Mouse (Mus musculus): Measurements from ENCODE around the gene Gm32802.
"Not testable (repeated sequence)": the region's sequence is repeated elsewhere in the genome, so short reads cannot be mapped to it uniquely, and the experiment has no call there.

Gm32802 gene

DNA sequence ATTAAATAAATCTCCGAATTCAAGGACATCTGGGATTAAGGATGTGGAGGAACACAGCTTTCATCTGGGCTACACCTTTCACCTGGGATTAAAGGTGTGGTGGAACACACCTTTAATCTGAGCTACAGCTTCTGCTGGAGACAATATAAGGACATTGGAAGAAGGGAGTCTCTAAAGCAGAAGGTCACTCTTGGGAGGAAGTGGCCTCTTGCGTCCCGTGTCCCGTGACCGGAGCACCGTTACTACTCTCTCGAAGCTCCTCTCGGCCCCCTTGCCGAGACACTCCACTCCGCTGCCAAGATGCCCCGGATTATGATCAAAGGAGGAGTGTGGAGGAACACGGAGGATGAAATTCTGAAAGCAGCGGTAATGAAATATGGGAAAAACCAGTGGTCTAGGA, at the start of gene Gm32802:
TSS of gene Gm32802 (plus strand) at position 301 of the 400 bp plus-strand sequence.
- CTCF ChIA-PET, POLR2A ChIA-PET: not testable (repeated sequence)

DNA sequence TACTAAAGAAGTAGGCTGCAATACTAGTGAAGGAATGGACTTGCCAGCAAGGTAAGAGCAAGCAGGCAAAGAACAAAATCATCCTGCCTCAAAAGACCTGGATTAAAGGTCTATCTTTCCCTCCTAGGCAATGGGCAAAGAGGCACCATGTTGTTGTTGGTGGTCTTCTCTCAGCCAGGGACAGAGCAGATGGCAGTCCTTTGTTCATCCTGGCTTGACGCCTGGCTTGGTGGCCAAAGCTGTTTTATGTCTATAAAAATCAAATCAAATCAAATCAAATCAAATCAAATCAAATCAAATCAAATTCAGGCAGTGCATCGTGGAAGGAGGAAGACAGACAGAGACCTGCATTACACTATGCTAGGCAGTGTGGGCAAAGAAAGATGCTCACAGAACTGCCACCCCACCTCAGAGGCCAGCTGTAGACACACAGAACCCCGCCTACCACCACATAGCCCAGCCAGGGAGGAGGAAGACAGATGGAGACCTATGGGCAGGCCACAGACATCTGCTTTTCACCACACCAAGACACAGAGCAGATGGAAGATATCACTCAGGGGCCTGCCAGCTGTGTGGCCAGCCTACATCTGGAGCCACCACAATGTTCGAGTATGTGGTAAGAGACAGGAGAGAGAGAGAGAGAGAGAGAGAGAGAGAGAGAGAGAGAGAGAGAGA, 42.6 kb upstream of the Gm32802 start:
- POLR2A ChIA-PET: interaction anchor here in 1 of 4 experiments (0.6 kb wide), 1 partner anchor 860 kb away, joined by 3 read pairs; no protein-coding TSS in a partner anchor
- CTCF ChIA-PET: not testable (repeated sequence)

DNA sequence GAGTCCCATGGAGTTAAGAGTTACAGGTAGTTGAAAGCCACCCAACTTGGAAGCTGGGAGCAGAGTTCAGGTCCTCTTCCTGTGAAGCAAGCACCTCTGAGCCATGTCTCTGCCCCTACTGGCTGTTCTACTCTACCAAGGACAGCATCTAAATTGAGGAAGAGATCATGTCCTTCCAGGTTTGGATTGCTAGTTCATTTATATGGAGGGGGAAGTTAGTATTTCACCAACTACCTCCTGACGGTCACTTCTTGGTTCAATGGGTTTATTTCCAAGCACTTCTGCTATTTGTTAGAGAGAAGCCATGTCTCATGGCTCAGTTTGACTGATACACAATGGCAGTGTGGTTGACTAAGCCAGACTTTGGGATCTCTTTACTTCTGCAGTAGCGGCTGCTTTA, 30.9 kb upstream of the Gm32802 start:
- CTCF ChIA-PET, POLR2A ChIA-PET: not testable (repeated sequence)

GRCm38 (mm10) chr10:118232607-118233006, 25.9 kb upstream of the Gm32802 start:
- POLR2A ChIA-PET, CTCF ChIA-PET: not testable (repeated sequence)

GRCm38 (mm10) chr10:118240680-118241079, 17.8 kb upstream of the Gm32802 start, which contains the start of gene Gm32717:
Gene Gm32717 (minus strand): TSS chr10:118240780.
- CTCF ChIA-PET, POLR2A ChIA-PET: not testable (repeated sequence)

DNA sequence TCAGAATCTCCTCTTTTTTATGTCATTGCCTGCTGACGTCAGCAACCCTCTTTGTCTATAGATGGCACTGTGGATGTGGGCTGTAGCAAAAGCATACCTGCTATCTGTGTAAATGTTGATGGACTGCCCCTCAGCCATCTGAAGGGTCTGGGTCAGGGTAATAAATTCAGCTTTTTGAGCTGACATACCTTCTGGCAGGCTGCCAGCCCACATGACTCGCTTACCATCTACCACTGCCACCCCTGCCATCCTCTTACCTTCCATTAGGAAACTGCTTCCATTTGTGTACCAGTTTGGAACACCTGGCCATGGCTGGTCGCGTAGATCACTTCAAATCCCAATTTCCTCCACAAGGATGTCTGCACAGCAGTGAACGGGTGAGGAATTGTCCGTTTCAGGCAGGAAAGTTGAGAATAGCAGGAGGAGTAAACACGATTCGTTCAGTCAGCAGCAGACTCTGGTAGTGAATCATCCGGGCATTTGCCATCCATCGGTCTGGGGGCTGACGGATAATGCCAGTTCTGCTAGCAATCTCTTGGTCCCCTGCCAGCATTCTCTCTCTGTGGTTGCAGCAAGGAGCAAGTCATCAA, 9.4 kb upstream of the Gm32802 start:
- CTCF ChIA-PET, POLR2A ChIA-PET: not testable (repeated sequence)

GRCm38 (mm10) chr10:118250852-118251295, 7.6 kb upstream of the Gm32802 start:
- CTCF ChIA-PET: interaction anchor here in 1 of 4 experiments (1.0 kb wide), 1 partner anchor 119 kb away, joined by 3 read pairs; no protein-coding TSS in a partner anchor
- POLR2A ChIA-PET: no interaction called here

GRCm38 (mm10) chr10:118268812-118269211, 10.3 kb downstream of the Gm32802 start:
- POLR2A ChIA-PET, CTCF ChIA-PET: not testable (repeated sequence)

GRCm38 (mm10) chr10:118271416-118271815, 12.9 kb downstream of the Gm32802 start:
- CTCF ChIA-PET, POLR2A ChIA-PET: not testable (repeated sequence)

DNA sequence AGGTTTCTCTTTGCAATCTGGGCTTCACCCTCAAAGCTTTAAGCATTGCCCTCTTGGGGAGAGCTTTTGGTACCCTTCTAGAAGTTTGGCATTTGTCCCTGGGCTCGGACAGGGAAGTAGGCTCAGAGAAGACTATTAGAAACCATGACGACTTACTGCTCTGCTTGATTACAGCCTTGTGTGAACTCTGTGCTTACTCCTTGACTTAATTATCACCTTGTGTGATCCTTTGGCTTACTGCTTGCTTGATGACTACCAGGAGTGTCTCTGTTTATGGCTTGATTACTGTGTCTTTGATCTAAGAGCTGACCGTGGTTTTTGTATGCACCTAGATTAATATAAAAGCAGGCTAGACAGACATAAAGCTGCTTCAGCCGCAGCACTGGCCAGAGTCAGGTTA, 19.6 kb downstream of the Gm32802 start:
- CTCF ChIA-PET, POLR2A ChIA-PET: not testable (repeated sequence)

GRCm38 (mm10) chr10:118282565-118282964, 24.1 kb downstream of the Gm32802 start:
- POLR2A ChIA-PET, CTCF ChIA-PET: not testable (repeated sequence)

GRCm38 (mm10) chr10:118283016-118283415, 24.5 kb downstream of the Gm32802 start:
- POLR2A ChIA-PET: interaction anchor here in 1 of 4 experiments (0.6 kb wide), 1 partner anchor 315 kb away, joined by 8 read pairs; no protein-coding TSS in a partner anchor
- CTCF ChIA-PET: not testable (repeated sequence)

GRCm38 (mm10) chr10:118294938-118295337, 36.5 kb downstream of the Gm32802 start, which contains the start of gene Iltifb:
Gene Iltifb (minus strand): TSS chr10:118295038.
- ChIA-PET CTCF (no interaction called here), POLR2A (no interaction called here)

- CTCF ChIA-PET: not testable (repeated sequence)
- POLR2A ChIA-PET: interaction anchor here in 1 of 4 experiments (0.9 kb wide), 1 partner anchor 107 kb away, joined by 3 read pairs; no protein-coding TSS in a partner anchor
Observed at GRCm38 (mm10) chr10:118302133-118302532, 43.6 kb downstream of the Gm32802 start.

Measured in embryonic stem cell, embryonic (primary cell).